Mouse (Mus musculus) C2C12 (cell line): ENCODE measurements at regions not wholly inside any gene's neighbourhood (a gene's known extent, or its start where the extent isn't known, plus 50 kb on each side); places are given as distances from the start of the nearest gene placed in this dataset.

Experiments
- H3K27me3 ChIP-seq: one replicate; pipeline ENCODE4 v1.6.1; 2011; ENCODE audit not compliant: control insufficient read depth, insufficient read depth, insufficient read length
- H3K36me3 ChIP-seq: one replicate; pipeline ENCODE4 v1.6.1; 2011; ENCODE audit not compliant: control insufficient read depth, insufficient read depth
- H3K4me3 ChIP-seq: one replicate; pipeline ENCODE4 v1.5.1; 2011; ENCODE audit warnings: mild to moderate bottlenecking, control low read depth; ENCODE audit not compliant: poor library complexity, insufficient read depth, severe bottlenecking
- H3K79me2 ChIP-seq: one replicate; pipeline ENCODE4 v1.6.1; 2011; ENCODE audit not compliant: control insufficient read depth, insufficient read depth
- H3K79me3 ChIP-seq: one replicate; pipeline ENCODE4 v1.6.1; 2011; ENCODE audit warnings: low read depth, control low read depth
- H3ac ChIP-seq: one replicate; pipeline ENCODE3; 2011; ENCODE audit warnings: low read depth; ENCODE audit not compliant: control insufficient read depth, insufficient read length
- CEBPB ChIP-seq: IDR thresholded peaks from one replicate; pipeline ENCODE4 v1.6.1; 2011; ENCODE audit warnings: low read depth, mild to moderate bottlenecking, control low read depth, moderate library complexity
- CTCF ChIP-seq: IDR thresholded peaks from one replicate; pipeline ENCODE4 v1.5.1; 2011; ENCODE audit not compliant: control insufficient read depth, insufficient read depth, insufficient read length
- FOSL1 ChIP-seq: IDR thresholded peaks from one replicate; pipeline ENCODE4 v1.8.0; 2011; ENCODE audit warnings: mild to moderate bottlenecking, low read length; ENCODE audit not compliant: poor library complexity, insufficient read depth, severe bottlenecking
- MAX ChIP-seq: IDR thresholded peaks from one replicate; pipeline ENCODE4 v1.6.1; 2011; ENCODE audit warnings: mild to moderate bottlenecking, control low read depth
- MYOD1 ChIP-seq: IDR thresholded peaks from one replicate; pipeline ENCODE4 v1.6.1; 2011; ENCODE audit warnings: low read depth; ENCODE audit not compliant: control insufficient read depth, insufficient read length
- MYOG ChIP-seq: IDR thresholded peaks from one replicate; pipeline ENCODE4 v1.6.1; 2011; ENCODE audit not compliant: control insufficient read depth, insufficient read length; ENCODE audit errors: extremely low read depth
- USF1 ChIP-seq: IDR thresholded peaks from one replicate; pipeline ENCODE4 v1.6.1; 2011; ENCODE audit warnings: low read depth, mild to moderate bottlenecking, control low read depth, moderate library complexity

- H3K79me2 ChIP-seq, result no peaks in the 10 kb centered on the region
- TF ChIP-seq CEBPB, result no peak
- no peak for TF ChIP-seq MYOD1
- TF ChIP-seq FOSL1, result no peak
- no peak overlapping the region for H3K4me3 ChIP-seq
- H3K36me3 ChIP-seq, result no peaks in the 10 kb centered on the region
- H3K79me3 ChIP-seq, result no peaks in the 10 kb centered on the region
- H3K27me3 ChIP-seq, result no peaks in the 10 kb centered on the region
- H3ac ChIP-seq, result no peak overlapping the region
Measured at GRCm38 (mm10) chr13:99787760-99788159, 113.1 kb downstream of the Cartpt start.

- Histone ChIP-seq H3K27me3 (no peaks in the 10 kb centered on the region), H3K79me3 (no peaks in the 10 kb centered on the region), H3ac (no peak overlapping the region), H3K36me3 (no peaks in the 10 kb centered on the region), H3K4me3 (no peak overlapping the region), H3K79me2 (no peaks in the 10 kb centered on the region)
- TF ChIP-seq CTCF (no peak), FOSL1 (no peak), MAX (no peak), MYOG (no peak), USF1 (no peak), MYOD1 (no peak), CEBPB (no peak)
Measured at GRCm38 (mm10) chr13:99785427-99785826, 115.5 kb downstream of the Cartpt start.

DNA sequence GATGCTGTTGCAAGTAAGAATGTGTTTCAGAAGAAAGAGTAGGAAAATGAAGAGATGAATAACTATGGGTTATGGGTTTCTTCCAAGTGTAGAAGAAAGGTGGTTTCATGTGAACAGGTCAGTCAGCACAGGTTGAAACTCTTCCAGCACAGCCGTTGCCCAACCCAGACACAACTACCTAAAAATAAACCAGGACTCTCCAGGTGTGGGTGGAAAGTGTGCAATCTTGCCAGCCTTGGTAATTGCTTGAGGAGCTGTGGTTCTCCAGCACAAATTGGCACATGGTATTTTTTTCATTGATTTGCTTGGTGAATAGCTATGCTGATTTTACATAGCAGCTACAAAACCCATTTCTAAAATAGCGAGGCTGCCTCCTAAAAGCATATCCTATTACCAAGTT is 116.6 kb downstream of the Cartpt start:
- no peaks in the 10 kb centered on the region for H3K27me3 ChIP-seq
- H3ac ChIP-seq, result no peak overlapping the region
- H3K79me2 ChIP-seq, result no peaks in the 10 kb centered on the region
- H3K36me3 ChIP-seq, result no peaks in the 10 kb centered on the region
- TF ChIP-seq MAX (no peak), MYOD1 (no peak), USF1 (no peak), MYOG (no peak), CEBPB (no peak), CTCF (no peak), FOSL1 (no peak)
- H3K79me3 ChIP-seq, result no peaks in the 10 kb centered on the region
- H3K4me3 ChIP-seq, result no peak overlapping the region

GRCm38 (mm10) chr13:99782883-99783721 is 117.8 kb downstream of the Cartpt start:
- H3K36me3 ChIP-seq, result no peaks in the 10 kb centered on the region

GRCm38 (mm10) chr13:99781616-99782015 is 119.3 kb downstream of the Cartpt start:
- Histone ChIP-seq H3ac (no peak overlapping the region), H3K79me3 (no peaks in the 10 kb centered on the region), H3K4me3 (no peak overlapping the region), H3K36me3 (no peaks in the 10 kb centered on the region), H3K27me3 (no peaks in the 10 kb centered on the region), H3K79me2 (no peaks in the 10 kb centered on the region)
- TF ChIP-seq FOSL1 (no peak), MYOD1 (no peak), CEBPB (no peak), CTCF (no peak), USF1 (no peak), MYOG (no peak), MAX (no peak)

More at GRCm38 (mm10) chr13:99782883-99783721, 117.8 kb downstream of the Cartpt start:
- Histone ChIP-seq H3K4me3 (no peak overlapping the region), H3K27me3 (no peaks in the 10 kb centered on the region), H3K79me2 (no peaks in the 10 kb centered on the region), H3ac (no peak overlapping the region), H3K79me3 (no peaks in the 10 kb centered on the region)
- TF ChIP-seq FOSL1 (no peak), MYOD1 (no peak), USF1 (no peak), CEBPB (no peak), MYOG (no peak), CTCF (no peak), MAX (no peak)
